Mouse (Mus musculus) forebrain, embryonic 11.5 days (tissue): ENCODE data around the gene Trmu. TPM values are rescaled to one million over a fixed set of nuclear protein-coding genes. Genes with fewer than 3 reads are reported as not detected.
"Not testable (repeated sequence)": the region's sequence is repeated elsewhere in the genome, so short reads cannot be mapped to it uniquely, and the experiment has no call there.

Experiments used
- ATAC-seq: fragments of 200-750 bp; cut with Nextera tagmentation; replicated peaks from 2 replicates; pipeline ENCODE4 v1.8.0; 2017; ENCODE audit warnings: moderate TSS enrichment; ENCODE audit not compliant: low FRiP score
- DNase-seq: peaks from one replicate; pipeline ENCODE4 v3.0.0-alpha.2; 2017; ENCODE audit warnings: low spot score
- H3K27ac ChIP-seq: fragments of 300-500 bp; sonication (generic); 2 replicates; pipeline ENCODE4 v1.5.1; 2014; ENCODE audit warnings: low read depth, low read length
- H3K27me3 ChIP-seq: fragments of 300-500 bp; sonication (generic); 2 replicates; pipeline ENCODE4 v1.6.1; 2014; ENCODE audit warnings: mild to moderate bottlenecking, low read length, mixed read lengths; ENCODE audit not compliant: control insufficient read depth, insufficient read depth
- H3K36me3 ChIP-seq: fragments of 300-500 bp; sonication (generic); 2 replicates; pipeline ENCODE4 v1.6.1; 2014; ENCODE audit warnings: mild to moderate bottlenecking, low read length, moderate library complexity, mixed read lengths; ENCODE audit not compliant: control insufficient read depth, insufficient read depth
- H3K4me1 ChIP-seq: fragments of 300-500 bp; sonication (generic); replicated peaks from 2 replicates; pipeline ENCODE4 v1.6.1; 2014; ENCODE audit warnings: low read length, mixed read lengths; ENCODE audit not compliant: control insufficient read depth, insufficient read depth
- H3K4me2 ChIP-seq: fragments of 300-500 bp; sonication (generic); 2 replicates; pipeline ENCODE4 v1.6.1; 2014; ENCODE audit warnings: low read depth, mild to moderate bottlenecking, low read length, moderate library complexity, mixed read lengths; ENCODE audit not compliant: severe bottlenecking
- H3K4me3 ChIP-seq: fragments of 300-500 bp; sonication (generic); 2 replicates; pipeline ENCODE4 v1.5.1; 2014; ENCODE audit warnings: low read depth, low read length
- H3K9ac ChIP-seq: fragments of 300-500 bp; sonication (generic); 2 replicates; pipeline ENCODE4 v1.6.1; 2014; ENCODE audit warnings: low read length
- H3K9me3 ChIP-seq: fragments of 300-500 bp; sonication (generic); 2 replicates; pipeline ENCODE4 v1.6.1; 2016; ENCODE audit warnings: low read length, mixed read lengths; ENCODE audit not compliant: control insufficient read depth
- WGBS: fragments of 180-500 bp; shearing (Covaris S2); extraction: QIAGEN DNeasy Blood & Tissue Kit; methylation state at CpG from one replicate; pipeline ENCODE4 v1.1.7; 2014; 5-methylcytosine and 5-hydroxymethylcytosine counted together
- polyA plus RNA-seq: library from polyadenylated mRNA; unstranded; fragments of >200 nt; fragmentation: Nextera tagmentation; extraction: Ambion mirVana; gene quantifications from 2 replicates; pipeline ENCODE4 v1.2.1, GENCODE M21; 2014

Gene Trmu
- polyA plus RNA-seq, 1 experiment from 2014 or later: 35.7 TPM

DNA sequence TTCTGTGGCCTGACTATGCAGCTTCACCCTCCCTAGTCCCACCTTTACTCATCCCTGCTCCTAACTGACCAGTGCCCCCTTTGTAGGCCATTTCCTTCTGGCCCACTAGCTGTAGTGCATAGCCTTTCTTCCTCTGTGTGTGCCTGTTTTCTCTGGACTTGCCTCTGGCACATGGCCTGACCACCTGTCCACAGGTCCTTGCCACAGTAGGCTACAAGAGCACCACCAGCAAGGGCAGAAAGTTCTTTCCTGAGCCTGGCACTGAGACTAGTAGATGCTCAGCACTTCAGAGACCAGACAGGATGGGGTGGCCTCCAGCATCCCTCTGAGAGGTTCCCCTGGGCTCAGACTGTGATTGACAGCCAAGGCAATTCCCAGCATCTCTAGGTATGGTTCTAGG lies 34.0 kb upstream of the Trmu start:
- no peaks in the 10 kb centered on the region for H3K27me3 ChIP-seq
- H3K27ac ChIP-seq: no peak overlapping the region
- ATAC-seq (no peak), DNase-seq (no peak)
- H3K9me3 ChIP-seq: no peaks in the 10 kb centered on the region
- no peak overlapping the region for H3K9ac ChIP-seq
- H3K4me3 ChIP-seq: no peak overlapping the region
- no peaks in the 10 kb centered on the region for H3K4me1 ChIP-seq
- no peaks in the 10 kb centered on the region for H3K36me3 ChIP-seq
- H3K4me2 ChIP-seq: no peak overlapping the region

DNA sequence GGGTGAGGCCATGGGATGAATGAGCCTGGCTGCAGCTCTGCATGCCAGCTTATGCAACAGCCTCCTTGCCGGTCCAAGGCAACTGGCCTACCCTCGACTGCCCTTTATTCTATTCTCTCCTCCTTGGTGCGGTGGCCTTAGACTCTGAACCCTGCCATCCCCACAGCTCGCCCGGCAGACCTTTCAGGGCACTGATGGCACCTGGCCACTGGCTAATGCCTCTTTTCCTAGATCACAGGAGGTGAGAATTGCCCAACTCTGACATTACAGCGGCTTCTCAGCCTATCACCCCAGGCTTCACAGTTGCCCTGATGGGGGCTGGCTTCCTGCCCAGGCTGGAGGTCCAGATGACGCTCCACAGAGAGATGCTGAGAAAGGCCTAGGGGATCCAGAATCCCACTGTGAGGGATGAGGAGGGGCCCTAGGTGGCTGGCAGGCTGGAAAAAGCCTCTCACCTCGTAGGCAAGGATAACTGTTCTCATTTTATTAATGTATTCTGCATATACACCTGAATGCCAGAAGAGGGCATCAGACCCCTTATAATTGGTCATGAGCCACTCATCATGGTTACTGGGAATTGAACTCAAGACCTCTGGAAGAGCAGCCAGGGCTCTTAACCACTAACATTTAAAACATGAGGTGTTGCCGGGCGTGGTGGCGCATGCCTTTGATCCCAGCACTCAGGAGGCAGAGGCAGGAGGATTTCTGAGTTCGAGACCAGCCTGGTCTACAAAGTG lies 27.3 kb upstream of the Trmu start:
- DNase-seq: no peak
- Histone ChIP-seq H3K9me3 (no peaks in the 10 kb centered on the region), H3K4me1 (no peaks in the 10 kb centered on the region), H3K4me3 (no peak overlapping the region), H3K4me2 (no peak overlapping the region), H3K27me3 (no peaks in the 10 kb centered on the region), H3K9ac (no peak overlapping the region), H3K27ac (no peak overlapping the region), H3K36me3 (no peaks in the 10 kb centered on the region)
- WGBS: 84% methylated on average over 12 of the region's 12 CpGs
- no peak for ATAC-seq

DNA sequence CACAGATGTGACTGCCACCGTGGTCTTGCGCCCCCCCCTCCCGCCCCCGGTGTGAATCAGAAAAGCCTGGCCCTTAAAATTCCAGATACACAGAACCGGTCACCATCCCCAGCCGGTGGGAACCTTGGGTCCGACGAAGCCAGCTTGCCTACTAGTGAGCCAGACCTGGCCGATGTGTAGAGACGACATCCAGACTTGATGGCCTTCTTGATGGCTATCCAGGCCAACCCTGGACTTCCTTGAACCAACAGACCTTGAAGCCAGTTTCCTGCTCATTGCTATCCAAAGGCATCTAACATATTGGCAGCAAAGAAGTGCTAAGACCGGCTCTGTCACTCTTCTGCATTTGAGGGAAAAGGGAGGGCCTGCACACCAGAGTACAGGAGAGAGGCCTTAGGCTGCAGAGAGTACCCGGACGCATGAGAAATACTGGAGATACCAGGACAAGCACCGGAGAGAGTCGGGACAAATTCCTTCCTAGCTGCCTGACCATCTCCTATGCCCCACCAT lies 20.1 kb upstream of the Trmu start:
- Histone ChIP-seq H3K9ac (peak overlapping the region; percentile 86), H3K36me3 (peaks cover 6% of the 10 kb centered on the region; the same call in 1 of the 2 replicates), H3K27ac (no peak overlapping the region), H3K4me3 (peak overlapping the region; percentile 85), H3K4me1 (peaks cover 8% of the 10 kb centered on the region), H3K9me3 (no peaks in the 10 kb centered on the region), H3K4me2 (peak overlapping the region; percentile 83), H3K27me3 (no peaks in the 10 kb centered on the region)
- WGBS: 11% methylated on average over 15 of the region's 15 CpGs
- ATAC-seq (peak; percentile 45), DNase-seq (no peak)

DNA sequence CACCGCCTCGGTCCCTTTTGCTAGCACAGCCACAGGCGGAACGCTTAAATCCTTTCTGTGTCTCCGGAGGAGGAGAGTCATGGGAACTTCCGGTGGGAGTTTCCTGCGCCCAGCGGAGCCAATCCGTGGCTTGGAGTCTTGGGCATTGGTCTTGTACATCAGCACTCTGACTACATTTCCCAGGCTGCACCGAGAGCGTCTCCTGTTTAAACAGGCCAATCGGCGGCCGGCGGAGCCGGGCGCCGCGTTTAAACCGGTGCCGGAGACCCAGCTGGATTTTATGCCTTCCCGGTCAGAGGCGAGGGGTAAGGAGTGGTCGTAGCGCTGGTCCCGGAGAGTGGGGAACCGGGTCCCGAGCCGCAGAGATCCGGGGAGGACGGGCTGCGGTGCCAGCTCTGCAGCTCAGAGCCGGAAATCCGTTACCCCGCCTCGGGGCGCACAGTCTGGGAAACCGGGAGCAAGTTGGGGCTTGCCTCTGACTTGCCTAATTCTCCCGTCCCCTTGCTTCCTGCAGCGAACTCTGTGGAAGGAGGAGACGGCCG lies 19.6 kb upstream of the Trmu start, which contains the start of gene Gtse1:
Gene Gtse1, plus strand, starts transcription at position 256 of the 542 bp plus-strand sequence.
- peaks cover 8% of the 10 kb centered on the region for H3K4me1 ChIP-seq
- peak within 1 kb of the TSS; percentile 83 for H3K4me2 ChIP-seq
- H3K4me3 ChIP-seq: peak within 1 kb of the TSS; percentile 85
- peak within 1 kb of the TSS; percentile 86 for H3K9ac ChIP-seq
- peak; percentile 95 for DNase-seq
- no peaks in the 10 kb centered on the region for H3K9me3 ChIP-seq
- H3K27ac ChIP-seq: peak within 1 kb of the TSS; percentile 51; the same call in 1 of the 2 replicates
- WGBS: under 1% methylated on average over 42 of the region's 42 CpGs
- no peaks in the 10 kb centered on the region for H3K27me3 ChIP-seq
- peak; percentile 97 for ATAC-seq
- H3K36me3 ChIP-seq: peaks cover 6% of the 10 kb centered on the region; the same call in 1 of the 2 replicates

- H3K27ac ChIP-seq, ATAC-seq, H3K9me3 ChIP-seq, H3K4me1 ChIP-seq, DNase-seq, H3K4me3 ChIP-seq, H3K27me3 ChIP-seq, H3K4me2 ChIP-seq, H3K9ac ChIP-seq: not testable (repeated sequence)
- peaks cover 11% of the 10 kb centered on the region; the same call in 1 of the 2 replicates for H3K36me3 ChIP-seq
- WGBS: 93% methylated on average over 7 of the region's 7 CpGs
Measured at GRCm38 (mm10) chr15:85865913-85866312, 13.2 kb upstream of the Trmu start.

- no peak overlapping the region for H3K9ac ChIP-seq
- peaks cover 12% of the 10 kb centered on the region; the same call in 1 of the 2 replicates for H3K36me3 ChIP-seq
- H3K27ac ChIP-seq: no peak overlapping the region
- H3K9me3 ChIP-seq: no peaks in the 10 kb centered on the region
- no peaks in the 10 kb centered on the region for H3K4me1 ChIP-seq
- WGBS: 56% methylated on average over 6 of the region's 6 CpGs
- H3K27me3 ChIP-seq: no peaks in the 10 kb centered on the region
- H3K4me2 ChIP-seq: no peak overlapping the region
- no peak for ATAC-seq
- no peak overlapping the region for H3K4me3 ChIP-seq
- peak; percentile 79 for DNase-seq
Measured at GRCm38 (mm10) chr15:85867696-85868095, 11.4 kb upstream of the Trmu start.

DNA sequence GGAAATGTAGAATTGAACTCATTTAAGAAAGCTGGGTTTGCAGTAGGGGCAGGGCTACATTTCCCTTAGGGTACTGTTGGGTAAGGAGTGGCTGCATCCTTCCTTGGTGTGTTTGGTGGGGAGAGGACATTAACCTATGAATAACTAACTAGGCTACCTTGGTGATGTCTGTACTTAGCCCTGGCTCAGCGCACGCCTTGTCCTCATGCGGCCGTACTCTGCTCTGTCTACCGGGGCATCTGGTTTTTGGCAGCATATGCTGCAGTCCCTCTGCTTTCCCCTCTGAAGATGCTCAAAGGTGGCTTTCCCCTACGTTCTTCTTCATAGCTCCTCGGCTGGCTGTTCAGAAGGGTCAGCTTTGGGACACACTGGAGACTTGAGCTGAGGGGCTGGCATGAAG lies 1.8 kb upstream of the Trmu start:
- Histone ChIP-seq H3K4me1 (peaks cover 4% of the 10 kb centered on the region; the same call in 1 of the 2 replicates), H3K4me3 (no peak overlapping the region), H3K9ac (no peak overlapping the region), H3K27me3 (no peaks in the 10 kb centered on the region), H3K27ac (no peak overlapping the region), H3K4me2 (no peak overlapping the region), H3K36me3 (peaks cover 13% of the 10 kb centered on the region; the same call in 1 of the 2 replicates), H3K9me3 (no peaks in the 10 kb centered on the region)
- ATAC-seq (no peak), DNase-seq (no peak)
- 89% methylated on average over 7 of the region's 7 CpGs for WGBS

DNA sequence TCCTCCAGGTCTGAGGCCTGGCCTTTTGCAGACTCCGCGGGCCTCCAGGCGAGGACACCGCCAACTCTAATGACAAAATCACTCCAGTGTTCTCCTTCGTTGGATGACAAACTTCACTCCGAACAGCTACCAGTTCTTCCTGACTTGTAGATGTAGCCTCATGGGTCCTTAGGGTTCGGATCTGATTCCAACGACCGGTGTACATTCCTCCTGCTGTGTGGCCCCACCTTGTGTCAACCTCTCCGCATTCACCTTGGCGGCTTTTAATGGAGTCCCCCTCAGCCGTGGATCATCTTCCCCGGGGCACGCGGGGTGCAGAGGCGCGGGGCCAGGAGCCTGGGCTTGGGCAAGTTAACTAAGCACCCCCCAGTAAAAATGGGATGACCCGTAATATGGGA lies 385 bp downstream of the Trmu start:
- Histone ChIP-seq H3K9me3 (no peaks in the 10 kb centered on the region), H3K9ac (peak overlapping the region; percentile 89), H3K36me3 (peaks cover 9% of the 10 kb centered on the region; the same call in 1 of the 2 replicates), H3K4me3 (peak overlapping the region; percentile 71), H3K27me3 (no peaks in the 10 kb centered on the region), H3K4me2 (peak overlapping the region; percentile 96), H3K27ac (no peak overlapping the region; the same call in 1 of the 2 replicates), H3K4me1 (peaks cover 4% of the 10 kb centered on the region; the same call in 1 of the 2 replicates)
- 1% methylated on average over 18 of the region's 18 CpGs for WGBS
- peak; percentile 21 for ATAC-seq
- DNase-seq: no peak
